Mouse (Mus musculus) urinary bladder, adult 2 months (tissue): ENCODE results near the gene Wfdc6a. TPM values are rescaled to one million over a fixed set of nuclear protein-coding genes. Genes with fewer than 3 reads are reported as not detected.

ENCODE experiments used
- DNase-seq: peaks from one replicate; pipeline ENCODE4 v3.0.0; 2022; ENCODE audit warnings: low spot score
- polyA plus RNA-seq: library from polyadenylated mRNA; depleted of rRNA; stranded (reverse); fragments of >200 nt; gene quantifications from 2 replicates; pipeline ENCODE4 v1.2.3, GENCODE M21; 2012; rRNA removed

The Wfdc6a gene
- polyA plus RNA-seq, 1 experiment = 1.3 TPM

DNA sequence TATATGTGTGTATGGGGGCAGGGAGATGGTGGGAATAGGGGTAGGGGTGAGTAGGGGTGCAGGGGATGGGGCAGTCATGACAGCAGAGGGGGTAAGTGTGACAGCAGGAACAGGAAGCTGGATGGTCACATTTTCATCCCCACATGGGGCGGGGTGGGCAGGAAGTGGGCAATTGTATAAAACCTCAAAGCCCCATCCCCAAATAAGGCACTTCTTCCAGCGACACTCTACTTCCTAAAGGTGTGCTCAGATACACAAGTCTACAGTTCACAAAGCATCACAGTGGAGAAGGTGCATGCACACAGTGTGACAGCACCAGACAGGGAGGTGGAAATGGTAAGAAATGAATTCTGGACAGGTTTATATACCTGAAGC is 34.4 kb downstream of the Wfdc6a start:
- no peak for DNase-seq

DNA sequence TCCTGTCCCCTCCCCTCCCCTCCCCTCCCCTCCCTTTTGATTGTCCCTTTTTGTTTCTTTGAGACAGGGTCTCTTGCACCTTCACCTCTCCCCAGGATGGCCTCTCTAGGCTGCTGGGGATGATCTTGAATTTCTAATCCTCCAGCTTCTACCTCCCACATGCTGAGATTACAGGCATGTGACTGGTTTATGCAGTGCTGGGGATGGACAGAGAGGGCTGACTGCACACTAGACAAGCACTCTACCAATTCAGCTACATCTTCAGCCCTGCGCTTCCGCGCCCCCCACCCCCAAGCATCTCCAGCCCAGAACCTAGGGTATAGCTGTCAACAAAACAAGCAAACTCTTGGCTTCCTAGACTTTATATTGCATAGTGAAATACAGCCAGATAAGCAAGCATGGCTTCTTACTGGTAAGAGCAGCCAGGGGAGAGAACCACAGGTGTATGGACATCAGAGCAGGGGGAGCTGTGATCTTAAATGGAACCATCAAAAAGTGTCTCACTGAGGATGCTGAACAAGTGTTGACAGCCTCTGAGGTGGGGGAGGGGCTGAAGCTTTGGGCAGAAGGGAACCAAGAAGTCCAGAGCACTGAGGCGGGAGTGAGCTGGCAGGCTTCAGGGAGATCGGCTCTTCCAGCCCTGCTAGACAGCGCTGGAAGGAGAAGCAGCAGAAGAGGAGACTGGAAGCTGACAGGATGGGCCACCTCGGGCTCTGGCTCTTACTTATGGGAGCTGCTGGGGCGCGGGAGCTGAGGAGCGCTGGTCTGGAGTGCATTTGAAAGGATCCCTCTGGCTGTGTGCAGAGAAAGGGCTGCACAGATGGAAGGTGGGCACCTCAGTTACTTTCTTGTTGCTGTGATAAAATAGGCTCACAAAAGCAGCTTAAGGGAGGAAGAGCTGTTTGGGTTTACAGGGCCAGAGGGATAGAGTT is 35.0 kb downstream of the Wfdc6a start:
- no peak for DNase-seq

DNA sequence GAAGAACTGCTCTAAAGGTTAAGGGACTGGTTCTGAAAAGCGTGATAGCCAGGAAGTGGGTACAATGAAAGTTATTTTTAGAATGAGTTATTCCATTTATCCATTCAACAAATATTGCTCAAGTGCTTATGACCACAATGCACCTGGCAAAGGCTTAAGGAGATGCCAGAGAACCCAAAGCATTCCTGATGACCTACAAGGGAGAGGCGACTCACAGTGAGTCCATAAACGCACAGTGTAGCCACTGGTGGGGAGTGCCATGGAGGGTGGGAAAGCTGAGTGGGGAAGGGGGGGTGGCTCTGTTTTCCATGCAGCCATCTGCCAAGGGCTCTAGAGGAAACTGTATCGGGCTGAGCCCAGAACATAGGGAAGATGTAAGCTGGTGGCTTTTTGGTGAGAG is 35.9 kb downstream of the Wfdc6a start:
- DNase-seq = no peak

GRCm38 (mm10) chr2:164544454-164545097 is 40.7 kb downstream of the Wfdc6a start:
- no peak for DNase-seq

DNA sequence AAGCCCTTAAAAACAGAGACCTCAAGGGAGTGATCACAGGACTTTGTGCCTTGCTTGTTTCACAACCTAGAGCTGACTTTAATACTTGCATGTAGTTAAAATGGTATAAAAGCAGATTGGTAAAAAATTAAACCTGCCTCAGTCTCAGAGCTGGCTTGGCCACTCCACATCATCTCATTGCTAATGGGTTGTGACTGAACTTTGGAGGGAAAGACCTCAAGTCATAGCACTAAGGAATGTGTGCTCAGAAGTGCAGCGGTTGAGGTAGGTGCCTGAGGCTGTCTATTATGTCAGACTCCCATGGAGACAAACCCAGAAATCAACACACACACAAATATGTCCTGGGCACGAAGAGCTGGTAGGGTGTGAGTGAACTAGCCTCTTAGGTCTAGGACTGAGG is 41.5 kb downstream of the Wfdc6a start:
- DNase-seq = no peak

DNA sequence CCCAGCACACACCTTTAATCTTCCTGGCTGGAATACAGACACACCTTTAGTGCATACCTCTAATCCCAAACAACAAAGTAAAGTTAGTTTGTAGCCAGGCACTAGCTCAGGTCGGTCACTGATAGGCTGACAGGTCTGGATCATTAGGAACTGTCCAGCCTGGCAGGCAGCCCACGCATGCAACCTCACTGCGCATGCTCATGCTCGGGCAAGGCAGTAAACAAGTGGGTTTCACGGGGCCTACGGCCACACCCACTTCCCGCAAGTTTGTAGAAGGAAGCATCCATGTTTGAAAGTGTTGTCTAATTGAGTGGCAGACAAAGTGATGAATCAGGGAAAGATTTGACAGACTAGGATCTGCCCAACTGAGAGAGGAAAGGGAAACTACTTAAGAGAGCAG is 42.6 kb downstream of the Wfdc6a start:
- DNase-seq = no peak

GRCm38 (mm10) chr2:164542132-164542531 is 43.1 kb downstream of the Wfdc6a start:
- DNase-seq = no peak

DNA sequence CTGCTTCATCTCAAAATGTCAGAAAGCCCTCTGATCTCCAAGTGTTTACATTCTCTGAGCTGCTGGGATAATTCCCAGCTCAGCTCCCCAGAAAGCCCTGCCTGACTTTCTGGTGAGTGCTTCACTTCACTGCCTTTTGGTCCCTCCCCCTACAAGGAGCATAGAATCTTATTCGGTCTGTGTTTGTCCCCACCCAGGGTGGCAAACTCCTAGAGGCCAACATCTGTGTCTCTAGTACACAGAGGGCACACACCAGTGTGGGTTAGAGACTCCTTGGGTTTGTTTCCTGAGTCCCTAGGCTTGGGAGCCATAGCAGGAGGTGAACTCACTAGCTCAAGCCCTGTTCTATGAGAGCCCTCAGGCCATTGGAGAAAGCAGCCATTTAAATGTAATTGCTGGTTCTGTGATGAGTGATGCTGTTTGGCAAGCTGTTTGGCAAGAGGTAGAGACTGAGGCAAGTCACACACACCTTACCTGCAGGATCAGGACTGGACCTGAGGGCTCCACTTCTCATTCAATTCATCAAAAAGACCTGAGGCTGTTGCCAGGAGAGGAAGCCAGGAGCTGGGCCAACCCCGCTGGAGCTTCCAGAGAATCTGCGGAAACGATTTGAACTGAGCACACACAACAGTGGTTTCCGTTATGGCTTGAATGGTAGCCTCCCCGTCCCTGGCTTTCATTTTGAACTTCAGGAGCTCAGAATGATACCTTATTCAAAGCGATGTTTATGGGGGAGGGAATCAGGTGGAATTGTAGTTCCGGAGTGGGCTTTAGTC is 44.4 kb downstream of the Wfdc6a start:
- no peak for DNase-seq

DNA sequence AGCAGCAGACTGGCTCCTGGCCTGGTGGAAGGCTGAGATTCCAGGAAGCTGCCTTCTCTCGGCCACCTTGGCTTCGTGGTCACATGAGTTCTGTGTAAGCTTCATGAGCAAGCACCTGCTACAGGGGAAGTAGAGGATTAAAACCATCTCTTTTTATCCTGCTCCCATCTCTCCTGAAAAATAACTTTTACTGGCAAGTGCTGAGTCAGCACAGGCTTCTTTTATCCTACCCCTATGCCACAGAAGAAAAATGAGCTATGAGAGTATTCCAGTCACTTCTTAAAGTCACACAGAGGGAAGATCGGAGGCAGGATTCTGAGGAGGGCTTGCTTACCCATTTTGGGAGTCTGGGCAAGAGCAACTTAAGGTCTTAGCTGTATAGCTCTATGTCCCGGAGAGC is 48.2 kb downstream of the Wfdc6a start:
- no peak for DNase-seq

DNA sequence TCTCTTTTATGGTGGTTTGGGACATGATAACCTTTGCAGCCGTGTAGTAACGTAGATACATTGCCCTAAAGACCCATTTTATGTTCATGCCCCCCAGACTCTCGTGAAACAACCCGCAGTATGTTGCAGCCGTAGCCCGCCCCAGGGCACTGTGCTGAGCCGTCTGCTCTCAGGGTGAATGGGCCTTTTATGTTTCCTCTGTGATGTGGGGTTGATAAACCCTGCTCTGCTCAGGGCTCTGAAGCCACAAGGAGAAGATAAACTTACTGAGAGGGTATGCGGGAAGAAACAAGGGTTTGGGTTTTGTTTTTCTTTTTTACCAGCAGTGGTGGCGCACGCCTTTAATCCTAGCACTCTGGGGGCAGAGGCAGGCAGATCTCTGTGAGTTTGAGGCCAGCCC is 50.9 kb downstream of the Wfdc6a start:
- DNase-seq = no peak

GRCm38 (mm10) chr2:164531169-164531568 is 54.1 kb downstream of the Wfdc6a start:
- DNase-seq = peak; percentile 53

Other genes starting within 250 kb of the Wfdc6a start
- 28.3 and 42.1 TPM in 2 replicates for gene Slpi, start 196.4 kb downstream of the Wfdc6a start, polyA plus RNA-seq
- 0.01 TPM in 1 of 2 replicates, not detected in the other for gene Rbpjl, start 182.3 kb downstream of the Wfdc6a start, polyA plus RNA-seq
- gene Matn4, start 180.3 kb downstream of the Wfdc6a start, polyA plus RNA-seq = 3.1 and 3.4 TPM in 2 replicates
- gene Sdc4, start 141.6 kb downstream of the Wfdc6a start, polyA plus RNA-seq = 150 and 162 TPM in 2 replicates
- gene Sys1, start 128.5 kb downstream of the Wfdc6a start, polyA plus RNA-seq = 38.9 and 45.9 TPM in 2 replicates
- gene Gm20458, start 124.5 kb downstream of the Wfdc6a start, polyA plus RNA-seq = 3.0 and 4.4 TPM in 2 replicates
- gene Trp53tg5, start 111.7 kb downstream of the Wfdc6a start, polyA plus RNA-seq = not detected in 2 replicates
- gene Dbndd2, start 99.3 kb downstream of the Wfdc6a start, polyA plus RNA-seq = 124 and 133 TPM in 2 replicates
- 55.9 and 71.5 TPM in 2 replicates for gene Pigt, start 87.9 kb downstream of the Wfdc6a start, polyA plus RNA-seq
- 775 and 802 TPM in 2 replicates for gene Wfdc2, start 23.0 kb downstream of the Wfdc6a start, polyA plus RNA-seq
- 0.14 and 0.31 TPM in 2 replicates for gene Spint3, start 12.0 kb downstream of the Wfdc6a start, polyA plus RNA-seq
- not detected in 2 replicates for gene Eppin, start 8.1 kb upstream of the Wfdc6a start, polyA plus RNA-seq
- not detected in 2 replicates for gene Wfdc6b, start 28.1 kb upstream of the Wfdc6a start, polyA plus RNA-seq
- gene Wfdc8, start 28.2 kb upstream of the Wfdc6a start, polyA plus RNA-seq = not detected in 2 replicates
- not detected in 2 replicates for gene Wfdc16, start 53.3 kb upstream of the Wfdc6a start, polyA plus RNA-seq
- 4.9 and 7.1 TPM in 2 replicates for gene Wfdc10, start 70.6 kb upstream of the Wfdc6a start, polyA plus RNA-seq
- gene Wfdc9, start 71.1 kb upstream of the Wfdc6a start, polyA plus RNA-seq = not detected in 2 replicates
- not detected in 2 replicates for gene Wfdc11, start 88.6 kb upstream of the Wfdc6a start, polyA plus RNA-seq
- gene Wfdc13, start 99.7 kb upstream of the Wfdc6a start, polyA plus RNA-seq = 1.1 and 1.2 TPM in 2 replicates
- not detected in 2 replicates for gene Spint4, start 113.1 kb upstream of the Wfdc6a start, polyA plus RNA-seq
- not detected in 2 replicates for gene Spint5, start 129.9 kb upstream of the Wfdc6a start, polyA plus RNA-seq
- 0.81 and 0.96 TPM in 2 replicates for gene Wfdc3, start 160.5 kb upstream of the Wfdc6a start, polyA plus RNA-seq
- 36.1 and 36.7 TPM in 2 replicates for gene Dnttip1, start 160.5 kb upstream of the Wfdc6a start, polyA plus RNA-seq
- gene Ube2c, start 184.5 kb upstream of the Wfdc6a start, polyA plus RNA-seq = 7.3 and 7.9 TPM in 2 replicates
- 21.9 and 26.7 TPM in 2 replicates for gene Tnnc2, start 194.5 kb upstream of the Wfdc6a start, polyA plus RNA-seq
- 24.4 and 29.0 TPM in 2 replicates for gene Snx21, start 200.4 kb upstream of the Wfdc6a start, polyA plus RNA-seq
- 37.5 and 45.7 TPM in 2 replicates for gene Acot8, start 219.4 kb upstream of the Wfdc6a start, polyA plus RNA-seq
- gene Zswim3, start 219.7 kb upstream of the Wfdc6a start, polyA plus RNA-seq = 5.3 and 6.2 TPM in 2 replicates
- 5.4 and 8.1 TPM in 2 replicates for gene Zswim1, start 237.2 kb upstream of the Wfdc6a start, polyA plus RNA-seq
- gene Spata25, start 243.1 kb upstream of the Wfdc6a start, polyA plus RNA-seq = 0.13 TPM in 1 of 2 replicates, not detected in the other
- gene Ctsa, start 247.4 kb upstream of the Wfdc6a start, polyA plus RNA-seq = 200 and 235 TPM in 2 replicates
- 12.5 and 15.3 TPM in 2 replicates for gene Neurl2, start 248.0 kb upstream of the Wfdc6a start, polyA plus RNA-seq